Mouse (Mus musculus) embryonic fibroblast, embryonic 13.5 days (primary cell): ENCODE measurements at regions not wholly inside any gene's neighbourhood (a gene's known extent, or its start where the extent isn't known, plus 50 kb on each side); places are given as distances from the start of the nearest gene placed in this dataset.

ENCODE experiments used
- CTCF ChIP-seq: IDR thresholded peaks from 2 replicates; pipeline ENCODE4 v1.5.1; 2011; ENCODE audit warnings: mild to moderate bottlenecking, control low read depth, low read length, moderate library complexity, borderline replicate concordance; ENCODE audit not compliant: insufficient read depth
- POLR2A ChIP-seq: IDR thresholded peaks from 2 replicates; pipeline ENCODE4 v1.6.1; 2011; ENCODE audit warnings: low read depth, mild to moderate bottlenecking, control low read depth, low read length, moderate library complexity

DNA sequence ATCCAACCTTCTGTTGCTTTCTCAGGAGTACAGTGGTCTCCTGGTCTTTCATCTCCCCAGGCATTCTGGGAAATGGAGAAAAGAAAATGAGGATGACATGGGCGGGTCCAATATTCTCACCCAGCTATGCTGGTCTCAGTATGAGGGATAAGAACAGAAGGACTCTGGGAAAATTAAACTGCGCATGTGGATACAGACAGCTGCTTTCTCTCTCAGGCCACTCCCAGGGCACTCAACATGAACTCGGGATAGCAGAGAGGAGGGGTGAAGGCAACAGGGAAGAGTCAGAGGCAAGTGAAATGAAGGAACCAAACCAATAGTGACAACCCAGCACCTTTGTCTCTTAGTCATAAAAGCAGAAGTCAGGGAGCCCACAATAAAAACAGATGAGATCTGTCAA, 508.5 kb upstream of the Id2 start:
- TF ChIP-seq POLR2A, result no peak
- TF ChIP-seq CTCF, result no peak
